Mouse (Mus musculus) urinary bladder, postnatal 10 days (tissue): ENCODE measurements around the gene Rp9.

Experiments
- DNase-seq: peaks from one replicate; pipeline ENCODE4 v3.0.0; 2022; ENCODE audit warnings: low spot score

The Rp9 gene

DNA sequence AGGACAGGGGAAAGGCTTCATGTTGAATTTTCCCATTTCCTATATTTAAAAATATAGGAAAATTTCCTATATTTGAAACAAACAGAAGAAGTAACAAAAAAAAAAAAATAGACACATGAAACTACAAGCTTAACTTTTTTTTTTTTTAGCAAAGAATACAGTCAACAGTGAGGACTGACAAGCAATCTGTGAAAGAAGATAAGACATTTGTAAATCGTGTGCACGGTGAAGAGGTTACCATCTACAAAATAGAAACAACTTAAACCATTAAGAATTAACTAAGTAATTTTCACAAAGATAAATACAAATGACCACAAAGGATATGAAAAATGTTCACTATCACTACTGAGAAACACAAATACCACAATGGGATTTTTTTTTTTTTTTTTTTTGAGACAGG lies 103.3 kb downstream of the Rp9 start:
- DNase-seq: no peak
